Mouse (Mus musculus) heart, embryonic 13.5 days (tissue): ENCODE measurements around the gene Dcps. TPM values are rescaled to one million over a fixed set of nuclear protein-coding genes. Genes with fewer than 3 reads are reported as not detected.

ENCODE experiments used
- ATAC-seq: fragments of 200-750 bp; cut with Nextera tagmentation; 2 replicates; pipeline ENCODE4 v1.8.0; 2017; ENCODE audit warnings: moderate TSS enrichment; ENCODE audit not compliant: insufficient number of reproducible peaks, low FRiP score, low TSS enrichment; ENCODE audit errors: extremely low read depth
- H3K27ac ChIP-seq: fragments of 300-500 bp; sonication (generic); replicated peaks from 2 replicates; pipeline ENCODE4 v1.5.1; 2015; ENCODE audit warnings: moderate library complexity, mild to moderate bottlenecking, inconsistent platforms
- H3K27me3 ChIP-seq: fragments of 300-500 bp; sonication (generic); replicated peaks from 2 replicates; pipeline ENCODE4 v1.6.1; 2015; ENCODE audit warnings: mild to moderate bottlenecking, inconsistent platforms
- H3K36me3 ChIP-seq: fragments of 300-500 bp; sonication (generic); 2 replicates; pipeline ENCODE4 v1.6.1; 2015; ENCODE audit warnings: mild to moderate bottlenecking, inconsistent platforms
- H3K4me1 ChIP-seq: fragments of 300-500 bp; sonication (generic); 2 replicates; pipeline ENCODE4 v1.6.1; 2015; ENCODE audit warnings: inconsistent platforms
- H3K4me2 ChIP-seq: fragments of 300-500 bp; sonication (generic); 2 replicates; pipeline ENCODE4 v1.6.1; 2015; ENCODE audit warnings: inconsistent platforms, mild to moderate bottlenecking, moderate library complexity
- H3K4me3 ChIP-seq: fragments of 300-500 bp; sonication (generic); 2 replicates; pipeline ENCODE4 v1.5.1; 2015; ENCODE audit warnings: moderate library complexity, mild to moderate bottlenecking, inconsistent platforms
- H3K9ac ChIP-seq: fragments of 300-500 bp; sonication (generic); 2 replicates; pipeline ENCODE4 v1.6.1; 2015; ENCODE audit warnings: inconsistent platforms, mild to moderate bottlenecking, moderate library complexity
- H3K9me3 ChIP-seq: fragments of 300-500 bp; sonication (generic); 2 replicates; pipeline ENCODE4 v1.6.1; 2016; ENCODE audit warnings: inconsistent platforms
- WGBS: fragments of 180-500 bp; shearing (Covaris S2); methylation state at CpG from one replicate; pipeline ENCODE4 v1.1.7; 2015; ENCODE audit warnings: mixed read lengths; 5-methylcytosine and 5-hydroxymethylcytosine counted together
- polyA plus RNA-seq: library from polyadenylated mRNA; unstranded; fragments of >200 nt; fragmentation: Nextera tagmentation; extraction: Ambion mirVana; gene quantifications from 2 replicates; pipeline ENCODE4 v1.2.1, GENCODE M21; 2015

The Dcps gene
- polyA plus RNA-seq, 1 experiment from 2014 or later, result 60.0 TPM

GRCm38 (mm10) chr9:35105884-35106880 is 69.7 kb downstream of the Dcps start:
- WGBS, result 33% methylated on average over 15 of the region's 15 CpGs
- no peaks in the 10 kb centered on the region for H3K27me3 ChIP-seq
- peak overlapping the region; percentile 62 for H3K9ac ChIP-seq
- H3K4me1 ChIP-seq, result peaks cover 58% of the 10 kb centered on the region
- H3K9me3 ChIP-seq, result no peaks in the 10 kb centered on the region
- peak; percentile 42; the same call in 1 of the 2 replicates for ATAC-seq
- H3K4me2 ChIP-seq, result peak overlapping the region; percentile 35
- H3K27ac ChIP-seq, result peak overlapping the region; percentile 54
- no peak overlapping the region for H3K4me3 ChIP-seq
- no peaks in the 10 kb centered on the region for H3K36me3 ChIP-seq

- H3K27me3 ChIP-seq, result no peaks in the 10 kb centered on the region
- peaks cover 51% of the 10 kb centered on the region for H3K4me1 ChIP-seq
- no peak overlapping the region for H3K4me3 ChIP-seq
- H3K4me2 ChIP-seq, result peak overlapping the region; percentile 35
- no peak for ATAC-seq
- peak overlapping the region; percentile 54 for H3K27ac ChIP-seq
- 34% methylated on average over 2 of the region's 2 CpGs for WGBS
- H3K9me3 ChIP-seq, result no peaks in the 10 kb centered on the region
- 0 out of 2 replicates have a peak, but pooled peaks cover 6% of the 10 kb centered on the region for H3K36me3 ChIP-seq
- 0 out of 2 replicates have a peak overlapping the region, but pooled peaks have one; percentile 54 for H3K9ac ChIP-seq
These were observed 70.4 kb downstream of the Dcps start for GRCm38 (mm10) chr9:35105438-35105837.

- Histone ChIP-seq H3K9me3 (no peaks in the 10 kb centered on the region), H3K27me3 (no peaks in the 10 kb centered on the region), H3K4me2 (no peak overlapping the region), H3K4me3 (no peak overlapping the region), H3K36me3 (0 out of 2 replicates have a peak, but pooled peaks cover 6% of the 10 kb centered on the region), H3K9ac (no peak overlapping the region), H3K4me1 (peaks cover 43% of the 10 kb centered on the region), H3K27ac (0 out of 2 replicates have a peak overlapping the region, but pooled peaks have one; percentile 2)
- ATAC-seq, result no peak
- WGBS, result 44% methylated on average over 4 of the region's 4 CpGs
These were observed 71.2 kb downstream of the Dcps start for GRCm38 (mm10) chr9:35104711-35105110.

GRCm38 (mm10) chr9:35098762-35099161 is 77.1 kb downstream of the Dcps start:
- H3K4me1 ChIP-seq, result peaks cover 18% of the 10 kb centered on the region
- WGBS, result 73% methylated on average over 4 of the region's 4 CpGs
- H3K36me3 ChIP-seq, result 0 out of 2 replicates have a peak, but pooled peaks cover 6% of the 10 kb centered on the region
- H3K9me3 ChIP-seq, result no peaks in the 10 kb centered on the region
- no peak overlapping the region for H3K9ac ChIP-seq
- no peaks in the 10 kb centered on the region for H3K27me3 ChIP-seq
- no peak for ATAC-seq
- H3K4me3 ChIP-seq, result no peak overlapping the region
- H3K27ac ChIP-seq, result no peak overlapping the region
- H3K4me2 ChIP-seq, result no peak overlapping the region

GRCm38 (mm10) chr9:35097901-35098300 is 78.0 kb downstream of the Dcps start:
- WGBS, result 36% methylated on average over 4 of the region's 4 CpGs
- Histone ChIP-seq H3K27me3 (no peaks in the 10 kb centered on the region), H3K4me2 (no peak overlapping the region), H3K9me3 (no peaks in the 10 kb centered on the region), H3K4me3 (no peak overlapping the region), H3K27ac (no peak overlapping the region), H3K36me3 (0 out of 2 replicates have a peak, but pooled peaks cover 6% of the 10 kb centered on the region), H3K9ac (no peak overlapping the region), H3K4me1 (peaks cover 18% of the 10 kb centered on the region)
- ATAC-seq, result no peak

GRCm38 (mm10) chr9:35095726-35096125 is 80.1 kb downstream of the Dcps start:
- H3K4me3 ChIP-seq, result no peak overlapping the region
- WGBS, result 86% methylated on average over 1 of the region's 1 CpGs

GRCm38 (mm10) chr9:35093350-35093749 is 82.5 kb downstream of the Dcps start:
- Histone ChIP-seq H3K27ac (no peak overlapping the region), H3K4me1 (peaks cover 12% of the 10 kb centered on the region), H3K9me3 (no peaks in the 10 kb centered on the region), H3K27me3 (no peaks in the 10 kb centered on the region), H3K9ac (no peak overlapping the region), H3K4me2 (no peak overlapping the region), H3K4me3 (no peak overlapping the region), H3K36me3 (no peaks in the 10 kb centered on the region)
- 82% methylated on average over 3 of the region's 3 CpGs for WGBS
- ATAC-seq, result no peak

More at GRCm38 (mm10) chr9:35095726-35096125, 80.1 kb downstream of the Dcps start:
- H3K9ac ChIP-seq, result no peak overlapping the region
- H3K27ac ChIP-seq, result no peak overlapping the region
- no peaks in the 10 kb centered on the region for H3K9me3 ChIP-seq
- 0 out of 2 replicates have a peak, but pooled peaks cover 2% of the 10 kb centered on the region for H3K36me3 ChIP-seq
- peaks cover 18% of the 10 kb centered on the region for H3K4me1 ChIP-seq
- H3K4me2 ChIP-seq, result no peak overlapping the region
- no peak for ATAC-seq
- no peaks in the 10 kb centered on the region for H3K27me3 ChIP-seq

GRCm38 (mm10) chr9:35092904-35093303 is 83.0 kb downstream of the Dcps start:
- Histone ChIP-seq H3K27ac (no peak overlapping the region), H3K9me3 (no peaks in the 10 kb centered on the region), H3K4me3 (no peak overlapping the region), H3K4me1 (peaks cover 7% of the 10 kb centered on the region), H3K9ac (no peak overlapping the region), H3K27me3 (no peaks in the 10 kb centered on the region), H3K4me2 (no peak overlapping the region), H3K36me3 (no peaks in the 10 kb centered on the region)
- WGBS, result 82% methylated on average over 2 of the region's 2 CpGs
- no peak for ATAC-seq

Other genes starting within 250 kb of the Dcps start
- 15.4 and 20.9 TPM in 2 replicates for gene St3gal4, start 56.8 kb downstream of the Dcps start, polyA plus RNA-seq
- gene Srpr, start 24.1 kb upstream of the Dcps start, polyA plus RNA-seq, result 88.8 and 94.4 TPM in 2 replicates
- gene Tirap, start 24.2 kb upstream of the Dcps start, polyA plus RNA-seq, result 8.1 and 9.5 TPM in 2 replicates
- 59.1 and 63.7 TPM in 2 replicates for gene Foxred1, start 35.0 kb upstream of the Dcps start, polyA plus RNA-seq
- 26.9 and 28.1 TPM in 2 replicates for gene Fam118b, start 91.7 kb upstream of the Dcps start, polyA plus RNA-seq
- gene Rpusd4, start 91.8 kb upstream of the Dcps start, polyA plus RNA-seq, result 19.4 and 22.1 TPM in 2 replicates
- gene Cdon, start 245.1 kb upstream of the Dcps start, polyA plus RNA-seq, result 5.0 and 5.4 TPM in 2 replicates